Mouse (Mus musculus): ENCODE measurements around the gene Maco1. TPM values are rescaled to one million over a fixed set of nuclear protein-coding genes. Genes with fewer than 3 reads are reported as not detected.
A peak's percentile ranks its signal among the peaks of the same experiment; 100 is the strongest.
"Not testable (repeated sequence)": the region's sequence is repeated elsewhere in the genome, so short reads cannot be mapped to it uniquely, and the experiment has no call there.

Gene Maco1
- polyA plus RNA-seq, 1 experiment from 2014 or later = 39.7 TPM

GRCm38 (mm10) chr4:134800693-134801092 is 52.5 kb downstream of the Maco1 start:
- no peak overlapping the region for H3K9ac ChIP-seq
- H3K4me3 ChIP-seq (replicated peaks) = no peak overlapping the region
- no peak overlapping the region for H3K4me2 ChIP-seq
- WGBS = 70% methylated on average over 10 of the region's 10 CpGs
- H3K9me3 ChIP-seq (replicated peaks) = no peaks in the 10 kb centered on the region
- no peaks in the 10 kb centered on the region for H3K27me3 ChIP-seq
- peaks cover 46% of the 10 kb centered on the region for H3K36me3 ChIP-seq
- H3K4me1 ChIP-seq = peaks cover 55% of the 10 kb centered on the region
- H3K27ac ChIP-seq = 0 out of 2 replicates have a peak overlapping the region, but pooled peaks have one; percentile 11
- no peak for ATAC-seq (replicated peaks; ENCODE audit: low FRiP score)

- Histone ChIP-seq H3K4me3 (replicated peaks) (no peak overlapping the region), H3K4me1 (peaks cover 55% of the 10 kb centered on the region), H3K27ac (peak overlapping the region; percentile 14; the same call in 1 of the 2 replicates), H3K4me2 (no peak overlapping the region), H3K9ac (no peak overlapping the region), H3K27me3 (no peaks in the 10 kb centered on the region), H3K9me3 (replicated peaks) (no peaks in the 10 kb centered on the region), H3K36me3 (peaks cover 40% of the 10 kb centered on the region)
- ATAC-seq (replicated peaks; ENCODE audit: low FRiP score) = no peak
- WGBS = 69% methylated on average over 8 of the region's 8 CpGs
Observed at GRCm38 (mm10) chr4:134800098-134800497, 53.0 kb downstream of the Maco1 start.

- Histone ChIP-seq H3K4me3 (replicated peaks) (no peak overlapping the region), H3K9ac (no peak overlapping the region), H3K9me3 (replicated peaks) (no peaks in the 10 kb centered on the region), H3K4me1 (peaks cover 54% of the 10 kb centered on the region), H3K36me3 (peaks cover 32% of the 10 kb centered on the region), H3K4me2 (no peak overlapping the region), H3K27me3 (no peaks in the 10 kb centered on the region), H3K27ac (no peak overlapping the region)
- peak; percentile 52; the same call in 1 of the 2 replicates for ATAC-seq (replicated peaks; ENCODE audit: low FRiP score)
- WGBS = 7% methylated on average over 4 of the region's 4 CpGs
Observed at GRCm38 (mm10) chr4:134799272-134799671, 53.9 kb downstream of the Maco1 start.

GRCm38 (mm10) chr4:134798861-134799260 is 54.3 kb downstream of the Maco1 start:
- peaks cover 52% of the 10 kb centered on the region for H3K4me1 ChIP-seq
- no peak overlapping the region for H3K4me2 ChIP-seq
- no peaks in the 10 kb centered on the region for H3K9me3 ChIP-seq (replicated peaks)
- WGBS = 38% methylated on average over 3 of the region's 3 CpGs
- H3K27ac ChIP-seq = no peak overlapping the region
- H3K36me3 ChIP-seq = peaks cover 30% of the 10 kb centered on the region
- ATAC-seq (replicated peaks; ENCODE audit: low FRiP score) = no peak
- H3K9ac ChIP-seq = no peak overlapping the region
- no peaks in the 10 kb centered on the region for H3K27me3 ChIP-seq
- H3K4me3 ChIP-seq (replicated peaks) = no peak overlapping the region

- Histone ChIP-seq H3K4me3 (replicated peaks) (no peak overlapping the region), H3K9me3 (replicated peaks) (no peaks in the 10 kb centered on the region), H3K4me2 (no peak overlapping the region), H3K27me3 (no peaks in the 10 kb centered on the region), H3K27ac (no peak overlapping the region), H3K36me3 (peaks cover 18% of the 10 kb centered on the region; the same call in 1 of the 2 replicates), H3K4me1 (peaks cover 41% of the 10 kb centered on the region), H3K9ac (no peak overlapping the region)
- ATAC-seq (replicated peaks; ENCODE audit: low FRiP score) = no peak
- WGBS = 67% methylated on average over 6 of the region's 6 CpGs
Observed at GRCm38 (mm10) chr4:134797621-134798020, 55.5 kb downstream of the Maco1 start.

- Histone ChIP-seq H3K36me3 (peaks cover 11% of the 10 kb centered on the region; the same call in 1 of the 2 replicates), H3K4me2 (no peak overlapping the region), H3K4me3 (replicated peaks) (no peak overlapping the region), H3K27ac (0 out of 2 replicates have a peak overlapping the region, but pooled peaks have one; percentile 18), H3K4me1 (peaks cover 33% of the 10 kb centered on the region), H3K9me3 (replicated peaks) (no peaks in the 10 kb centered on the region), H3K9ac (no peak overlapping the region), H3K27me3 (no peaks in the 10 kb centered on the region)
- ATAC-seq (replicated peaks; ENCODE audit: low FRiP score) = no peak; the same call in 1 of the 2 replicates
- 31% methylated on average over 7 of the region's 7 CpGs for WGBS
Observed at GRCm38 (mm10) chr4:134796581-134797361, 56.4 kb downstream of the Maco1 start.

GRCm38 (mm10) chr4:134795819-134796485 is 57.2 kb downstream of the Maco1 start:
- no peak overlapping the region for H3K4me3 ChIP-seq (replicated peaks)
- ATAC-seq (replicated peaks; ENCODE audit: low FRiP score) = no peak
- H3K9ac ChIP-seq = no peak overlapping the region
- H3K27ac ChIP-seq = no peak overlapping the region
- peaks cover 3% of the 10 kb centered on the region; the same call in 1 of the 2 replicates for H3K36me3 ChIP-seq
- H3K27me3 ChIP-seq = no peaks in the 10 kb centered on the region
- peaks cover 26% of the 10 kb centered on the region for H3K4me1 ChIP-seq
- WGBS = 76% methylated on average over 5 of the region's 5 CpGs
- H3K9me3 ChIP-seq (replicated peaks) = no peaks in the 10 kb centered on the region
- H3K4me2 ChIP-seq = no peak overlapping the region

- H3K9me3 ChIP-seq (replicated peaks); ATAC-seq (replicated peaks; ENCODE audit: low FRiP score); H3K9ac ChIP-seq; H3K27ac ChIP-seq; H3K27me3 ChIP-seq; H3K36me3 ChIP-seq; H3K4me3 ChIP-seq (replicated peaks); H3K4me2 ChIP-seq: not testable (repeated sequence)
- H3K4me1 ChIP-seq = peaks cover 23% of the 10 kb centered on the region
Observed at GRCm38 (mm10) chr4:134794959-134795358, 58.2 kb downstream of the Maco1 start.

GRCm38 (mm10) chr4:134793213-134793956 is 59.8 kb downstream of the Maco1 start:
- H3K9me3 ChIP-seq (replicated peaks) = no peaks in the 10 kb centered on the region
- no peaks in the 10 kb centered on the region for H3K27me3 ChIP-seq
- peaks cover 16% of the 10 kb centered on the region for H3K4me1 ChIP-seq
- H3K27ac ChIP-seq = no peak overlapping the region
- no peak overlapping the region for H3K4me2 ChIP-seq
- no peak for ATAC-seq (replicated peaks; ENCODE audit: low FRiP score)
- H3K36me3 ChIP-seq = no peaks in the 10 kb centered on the region
- no peak overlapping the region for H3K4me3 ChIP-seq (replicated peaks)
- no peak overlapping the region for H3K9ac ChIP-seq
- 50% methylated on average over 10 of the region's 10 CpGs for WGBS

- no peaks in the 10 kb centered on the region for H3K36me3 ChIP-seq
- no peaks in the 10 kb centered on the region for H3K27me3 ChIP-seq
- no peak overlapping the region for H3K4me3 ChIP-seq (replicated peaks)
- H3K27ac ChIP-seq = no peak overlapping the region
- no peak for ATAC-seq (replicated peaks; ENCODE audit: low FRiP score)
- no peaks in the 10 kb centered on the region for H3K9me3 ChIP-seq (replicated peaks)
- H3K4me1 ChIP-seq = peaks cover 13% of the 10 kb centered on the region
- no peak overlapping the region for H3K9ac ChIP-seq
- H3K4me2 ChIP-seq = no peak overlapping the region
- 75% methylated on average over 6 of the region's 6 CpGs for WGBS
Observed at GRCm38 (mm10) chr4:134791731-134792130, 61.4 kb downstream of the Maco1 start.

GRCm38 (mm10) chr4:134786946-134787345 is 66.2 kb downstream of the Maco1 start:
- ATAC-seq (replicated peaks; ENCODE audit: low FRiP score) = peak; percentile 26; the same call in 1 of the 2 replicates
- no peaks in the 10 kb centered on the region for H3K36me3 ChIP-seq
- H3K27me3 ChIP-seq = no peaks in the 10 kb centered on the region
- H3K4me1 ChIP-seq = 0 out of 2 replicates have a peak, but pooled peaks cover 3% of the 10 kb centered on the region
- 36% methylated on average over 10 of the region's 10 CpGs for WGBS
- no peak overlapping the region for H3K9ac ChIP-seq
- no peaks in the 10 kb centered on the region for H3K9me3 ChIP-seq (replicated peaks)
- H3K4me2 ChIP-seq = no peak overlapping the region
- H3K27ac ChIP-seq = no peak overlapping the region
- H3K4me3 ChIP-seq (replicated peaks) = no peak overlapping the region

- ATAC-seq (replicated peaks; ENCODE audit: low FRiP score) = no peak
- H3K9me3 ChIP-seq (replicated peaks) = no peaks in the 10 kb centered on the region
- H3K9ac ChIP-seq = no peak overlapping the region
- no peak overlapping the region for H3K27ac ChIP-seq
- H3K4me2 ChIP-seq = no peak overlapping the region
- no peaks in the 10 kb centered on the region for H3K36me3 ChIP-seq
- no peak overlapping the region for H3K4me3 ChIP-seq (replicated peaks)
- 57% methylated on average over 5 of the region's 5 CpGs for WGBS
- no peaks in the 10 kb centered on the region for H3K27me3 ChIP-seq
- peaks cover 9% of the 10 kb centered on the region for H3K4me1 ChIP-seq
Observed at GRCm38 (mm10) chr4:134784701-134785100, 68.4 kb downstream of the Maco1 start.

Measured in kidney, embryonic 15.5 days (tissue).